Mouse (Mus musculus) T-helper 1 cell (primary cell): ENCODE measurements around the gene Rbms2.

Experiments used
- in situ Hi-C: fragments of 300-600 bp; cut with MboI, MseI; formaldehyde crosslinking; loops from one replicate; pipeline ENCODE4 v1.15.1; 2025; ENCODE audit warnings: high pct_unique_total_duplicates

The Rbms2 gene

GRCm38 (mm10) chr10:128140236-128140952 is 39.7 kb downstream of the Rbms2 start:
- in situ Hi-C loops: loop anchor here (5.0 kb wide), 1 partner anchor 42 kb away; the partner anchor contains the start of gene Rbms2

- in situ Hi-C loops: no loop called here
These were observed 44.7 kb downstream of the Rbms2 start for GRCm38 (mm10) chr10:128135374-128135773.

- in situ Hi-C loops: no loop called here
These were observed 46.3 kb downstream of the Rbms2 start for GRCm38 (mm10) chr10:128133650-128134332.

- in situ Hi-C loops: no loop called here
These were observed 48.3 kb downstream of the Rbms2 start for GRCm38 (mm10) chr10:128131812-128132211.

GRCm38 (mm10) chr10:128131297-128131696 is 48.8 kb downstream of the Rbms2 start:
- in situ Hi-C loops: no loop called here

- in situ Hi-C loops: no loop called here
These were observed 52.0 kb downstream of the Rbms2 start for GRCm38 (mm10) chr10:128128143-128128542.

- in situ Hi-C loops: no loop called here
These were observed 52.6 kb downstream of the Rbms2 start for GRCm38 (mm10) chr10:128127497-128127896.

GRCm38 (mm10) chr10:128125951-128126350 is 54.1 kb downstream of the Rbms2 start:
- in situ Hi-C loops: no loop called here

GRCm38 (mm10) chr10:128124831-128125230 is 55.3 kb downstream of the Rbms2 start:
- in situ Hi-C loops: no loop called here

- in situ Hi-C loops: no loop called here
These were observed 56.3 kb downstream of the Rbms2 start for GRCm38 (mm10) chr10:128123833-128124232.

- in situ Hi-C loops: no loop called here
These were observed 68.9 kb downstream of the Rbms2 start for GRCm38 (mm10) chr10:128111227-128111626.

- in situ Hi-C loops: no loop called here
These were observed 69.9 kb downstream of the Rbms2 start for GRCm38 (mm10) chr10:128110103-128110761.

- in situ Hi-C loops: loop anchor here (5.0 to 10.0 kb wide), 2 partner anchors 90 to 577 kb away; partner anchors contain the start of gene Suox
These were observed 82.5 kb downstream of the Rbms2 start for GRCm38 (mm10) chr10:128097587-128097971.

- in situ Hi-C loops: loop anchor here (5.0 to 10.0 kb wide), 2 partner anchors 90 to 578 kb away; partner anchors contain the start of gene Suox
These were observed 83.2 kb downstream of the Rbms2 start for GRCm38 (mm10) chr10:128096693-128097586.

- in situ Hi-C loops: loop anchor here (5.0 to 10.0 kb wide), 2 partner anchors 91 to 578 kb away; partner anchors contain the start of gene Suox
These were observed 83.8 kb downstream of the Rbms2 start for GRCm38 (mm10) chr10:128096313-128096692.

GRCm38 (mm10) chr10:128095003-128095636 is 85.0 kb downstream of the Rbms2 start:
- in situ Hi-C loops: loop anchor here (5.0 to 10.0 kb wide), 2 partner anchors 92 to 580 kb away; partner anchors contain the start of gene Suox

- in situ Hi-C loops: loop anchor here (5.0 to 10.0 kb wide), 2 partner anchors 422 to 580 kb away; partner anchors contain the start of gene Suox
These were observed 85.6 kb downstream of the Rbms2 start for GRCm38 (mm10) chr10:128094340-128094968.

GRCm38 (mm10) chr10:128093496-128094294 is 86.4 kb downstream of the Rbms2 start:
- in situ Hi-C loops: loop anchor here (5.0 to 10.0 kb wide), 2 partner anchors 421 to 581 kb away; partner anchors contain the start of gene Suox
